Mouse (Mus musculus): ENCODE data around the gene Smdt1.

The Smdt1 gene
- long read RNA-seq, experiment 1, transcript Smdt1-204 (3 exons, 597 nt) = minor isoform, 20 of 236 reads
- long read RNA-seq, experiment 1, transcript Smdt1-201 (3 exons, 705 nt) = major isoform, 210 of 236 reads
- long read RNA-seq, experiment 1, partial matches to known transcripts = 0 of 236 reads
- long read RNA-seq, experiment 1, other reads (novel, unspliced or antisense) = 4 of 236 reads
- long read RNA-seq, experiment 2, transcript Smdt1-204 (3 exons, 597 nt) = minor isoform, 19 of 246 reads
- long read RNA-seq, experiment 2, transcript Smdt1-201 (3 exons, 705 nt) = major isoform, 220 of 246 reads
- long read RNA-seq, experiment 2, partial matches to known transcripts = 2 of 246 reads
- long read RNA-seq, experiment 2, other reads (novel, unspliced or antisense) = 4 of 246 reads

DNA sequence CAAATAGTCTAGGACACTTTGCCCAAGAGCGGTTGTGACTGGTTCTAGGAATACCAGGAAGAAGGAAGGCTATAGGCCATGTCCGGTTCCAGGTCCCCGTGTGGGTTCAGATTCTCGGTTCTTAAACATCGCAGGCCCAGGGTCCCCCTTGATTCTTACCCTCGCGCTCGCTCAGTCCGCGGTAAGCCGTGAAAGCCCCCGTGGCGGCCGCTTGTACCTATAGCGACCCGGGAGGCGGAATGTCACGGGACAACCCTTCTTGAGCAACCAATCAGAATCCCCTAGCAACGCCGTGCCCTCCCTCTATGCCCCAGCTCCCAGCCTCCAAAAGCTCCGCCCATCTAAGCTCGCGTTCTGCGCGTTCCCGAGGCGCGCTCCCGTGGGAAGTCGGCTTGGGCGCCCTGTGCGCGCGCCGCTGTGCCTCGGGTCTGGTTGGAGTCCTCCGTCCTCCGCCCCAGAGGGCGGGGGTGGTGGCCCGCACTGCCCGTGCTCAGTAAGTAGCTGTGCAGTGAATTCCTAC, at the start of gene Smdt1, which contains the start of the genes Naga and Pheta2:
TSS of gene Smdt1 (plus strand) at position 367 of the 520 bp plus-strand sequence.
TSS of gene Naga (minus strand) at position 333 of the 520 bp plus-strand sequence.
TSS of gene Pheta2 (plus strand) at position 350 of the 520 bp plus-strand sequence.
- intact Hi-C loops (cut with DNase I) = no loop called here

DNA sequence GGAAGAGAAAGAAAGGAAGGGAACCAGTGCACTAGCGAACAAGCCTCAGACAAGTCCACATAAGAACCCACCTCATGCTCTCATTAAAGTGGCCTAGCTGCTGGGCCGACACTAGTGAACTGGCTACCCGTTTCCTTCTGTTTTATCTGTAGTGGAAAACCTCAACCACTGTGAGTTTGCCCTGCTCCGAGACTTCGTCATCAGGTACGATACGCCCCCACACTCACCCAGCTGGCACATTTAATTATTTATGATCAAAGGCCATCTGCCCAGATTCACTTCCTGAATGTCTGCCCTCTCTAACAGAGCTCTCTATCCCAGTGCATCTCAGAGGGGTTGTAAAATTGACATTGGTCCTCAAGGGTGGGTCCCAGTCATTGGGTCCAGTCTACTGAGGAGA, 48.5 kb upstream of the Smdt1 start:
- intact Hi-C loops (cut with DNase I) = no loop called here

DNA sequence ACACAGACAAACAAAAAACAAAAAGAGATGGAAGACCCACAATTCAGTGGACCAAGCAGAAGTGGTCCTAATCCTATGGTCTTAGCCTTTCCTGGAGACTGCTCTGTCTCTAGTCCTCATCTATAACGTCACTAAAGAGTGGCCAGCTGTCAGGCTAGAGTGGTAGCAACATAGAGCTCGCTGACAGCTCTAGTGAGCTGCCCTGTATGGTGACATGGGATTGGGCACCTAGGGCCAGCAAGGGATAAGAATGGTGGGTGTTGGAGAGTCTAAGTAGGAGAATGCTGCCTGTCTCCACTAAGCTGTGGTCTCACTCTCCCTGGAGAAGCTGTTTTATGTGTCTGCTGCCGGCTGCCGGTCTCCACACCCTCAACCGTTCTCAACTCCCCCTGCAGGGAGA, 45.9 kb upstream of the Smdt1 start:
- intact Hi-C loops (cut with DNase I) = no loop called here

DNA sequence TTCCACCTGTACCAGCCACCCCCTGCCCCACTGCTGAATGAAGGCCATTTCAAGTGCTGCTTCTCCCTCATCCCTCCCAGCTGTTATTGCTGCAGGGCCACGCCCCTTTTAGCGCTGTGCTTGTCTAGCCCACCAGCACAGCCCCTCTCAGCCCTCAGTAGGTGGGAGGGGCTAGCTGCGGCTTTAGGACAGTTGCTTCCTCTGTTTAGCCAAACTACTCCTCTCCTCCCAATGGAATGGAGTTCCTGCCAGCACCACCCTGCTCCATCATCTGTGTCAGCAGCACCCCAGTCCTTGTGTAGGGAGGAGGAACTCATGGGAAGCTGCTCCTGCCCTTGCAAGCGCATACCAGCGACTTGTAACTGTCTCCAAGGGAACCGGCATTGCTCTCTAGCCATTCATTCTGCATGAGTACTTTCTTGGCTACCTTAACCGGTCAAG, 45.5 kb upstream of the Smdt1 start:
- intact Hi-C loops (cut with DNase I) = no loop called here

DNA sequence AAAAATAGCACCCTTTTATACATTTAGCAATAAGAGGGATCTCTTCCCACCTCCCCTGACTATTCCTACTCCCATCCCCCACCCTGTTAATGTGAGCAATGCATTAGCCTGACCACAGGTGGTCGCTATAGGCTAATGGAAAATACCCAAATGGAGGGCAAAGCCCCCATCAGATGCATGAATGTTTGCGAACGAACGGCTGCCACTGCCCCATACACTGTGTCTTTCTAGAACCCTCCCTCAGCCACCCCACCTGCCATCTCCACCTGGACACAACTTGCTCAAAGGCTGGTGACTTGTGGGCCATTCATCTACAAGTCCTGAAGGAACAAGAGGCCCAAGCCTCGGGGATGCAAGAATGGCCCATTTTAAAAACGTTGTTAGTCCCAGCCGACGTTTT, 44.7 kb upstream of the Smdt1 start:
- intact Hi-C loops (cut with DNase I) = no loop called here

DNA sequence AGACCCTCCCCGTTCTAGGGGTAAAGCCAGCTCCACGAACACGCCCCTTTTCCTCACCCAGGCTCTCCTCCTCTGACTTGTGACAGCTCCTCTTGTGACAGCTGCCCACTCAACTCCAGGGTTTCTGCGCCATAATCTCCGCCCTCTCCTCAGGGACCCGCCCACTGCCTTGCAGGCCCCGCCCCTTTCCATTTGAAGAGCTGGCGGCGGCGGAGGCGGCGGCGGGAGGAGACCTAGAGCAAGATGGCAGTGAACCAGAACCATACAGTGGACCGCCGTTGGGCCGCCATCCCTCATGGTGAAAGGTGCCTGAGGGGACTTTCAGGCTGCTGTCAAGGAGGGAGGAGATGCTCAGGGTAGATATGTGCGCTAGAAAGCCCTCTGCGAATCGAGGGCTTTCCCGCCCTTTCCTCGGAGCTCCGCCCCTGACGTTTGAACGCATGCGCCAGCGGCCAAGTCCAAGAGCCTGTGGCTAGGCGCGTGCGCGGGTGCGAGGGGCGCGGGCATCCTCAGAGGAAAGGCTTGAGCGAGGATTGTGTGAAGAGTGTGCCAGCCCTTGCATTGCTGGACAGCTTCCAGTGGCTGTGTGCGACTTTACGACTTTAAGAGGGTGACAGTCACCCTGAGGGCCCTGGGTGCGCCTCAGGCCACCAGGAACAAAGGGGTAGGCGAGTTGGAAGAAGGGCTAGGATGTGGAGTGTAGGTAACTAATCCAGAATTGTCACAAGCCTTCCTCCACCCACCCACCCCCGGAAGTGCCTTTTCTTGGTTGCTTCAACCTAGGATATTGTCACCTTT, 39.8 kb upstream of the Smdt1 start, which contains the start of gene Wbp2nl:
TSS of gene Wbp2nl (plus strand) at position 191 of the 798 bp plus-strand sequence.
- intact Hi-C loops (cut with DNase I) = no loop called here

DNA sequence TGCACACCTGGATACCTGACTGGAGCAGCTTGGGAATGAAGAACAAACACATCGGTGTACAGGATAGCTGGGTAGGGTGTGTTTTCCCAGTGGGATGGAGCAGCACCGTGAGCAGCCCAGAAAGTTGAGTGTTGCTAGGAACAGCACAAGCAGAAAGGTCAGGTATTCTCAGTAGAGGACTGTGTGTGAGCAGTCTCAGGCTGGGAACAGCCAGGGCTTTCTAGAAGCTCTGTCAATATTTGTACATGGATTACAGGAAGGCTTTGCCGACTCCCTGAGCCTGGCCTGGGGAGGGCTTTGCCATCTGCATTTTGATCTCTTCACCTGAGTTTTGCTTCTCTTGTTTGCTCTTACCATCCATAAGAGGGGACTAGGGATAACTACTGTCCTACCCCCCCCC, 31.7 kb upstream of the Smdt1 start:
- intact Hi-C loops (cut with DNase I) = no loop called here

DNA sequence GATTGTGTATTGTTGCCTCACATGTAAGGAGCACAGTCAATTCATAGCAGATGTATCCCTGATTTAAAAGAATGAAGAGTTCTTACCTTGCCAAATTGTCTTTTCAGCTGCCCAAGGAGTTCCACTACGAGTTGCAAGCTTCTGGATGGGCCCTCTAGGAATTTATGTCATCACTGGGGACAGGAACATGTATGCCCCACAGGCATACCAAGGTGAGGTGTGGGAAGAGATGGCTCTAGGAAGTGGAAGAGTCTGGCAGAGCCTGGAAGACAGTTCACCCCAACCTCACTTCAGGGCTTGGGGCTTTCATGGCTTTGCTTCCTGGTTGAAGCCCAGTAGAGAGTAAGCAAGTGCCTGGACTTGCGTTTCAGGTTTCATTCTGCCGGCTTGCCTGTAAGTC, 30.3 kb upstream of the Smdt1 start:
- intact Hi-C loops (cut with DNase I) = no loop called here

DNA sequence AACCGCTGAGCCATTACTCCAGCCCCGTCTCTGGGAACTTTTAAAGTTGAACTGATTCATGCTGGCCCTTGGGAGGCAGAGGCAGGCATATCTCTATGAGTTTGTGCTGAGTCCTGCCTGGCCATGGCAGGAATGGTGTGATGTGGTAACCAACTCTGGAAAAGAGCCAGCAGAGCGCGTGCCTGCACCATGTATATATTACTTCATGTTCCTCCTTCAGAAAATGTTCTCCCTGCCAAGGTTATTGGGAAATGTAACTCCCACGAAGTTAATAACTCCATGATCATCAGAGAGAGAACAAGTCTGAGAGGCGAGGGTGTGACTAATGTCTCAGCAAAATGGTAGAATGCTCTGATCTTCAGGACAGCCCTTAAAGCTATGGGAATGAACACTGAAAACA, 20.9 kb upstream of the Smdt1 start:
- intact Hi-C loops (cut with DNase I) = loop anchor here (10.0 kb wide), 1 partner anchor 247 kb away; no protein-coding TSS in a partner anchor

DNA sequence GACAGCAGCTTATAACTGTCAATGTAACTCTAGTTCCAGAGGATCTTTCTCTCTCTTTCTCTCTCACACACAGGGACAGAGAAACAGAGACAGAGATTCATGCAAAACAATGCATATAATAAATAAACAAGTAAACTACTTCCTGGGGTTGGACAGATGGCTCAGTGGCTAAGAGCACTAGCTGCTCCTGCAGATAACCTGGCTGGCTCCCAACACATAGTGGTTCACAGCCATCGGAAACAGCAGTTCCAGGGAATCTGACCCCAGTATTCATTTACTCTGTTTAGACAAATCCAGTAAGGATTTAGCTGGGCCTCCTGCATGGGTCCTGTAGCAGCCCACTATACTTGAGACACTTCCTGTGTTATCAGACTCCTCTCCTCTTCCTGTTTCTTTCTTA, 19.1 kb upstream of the Smdt1 start:
- intact Hi-C loops (cut with DNase I) = loop anchor here (10.0 kb wide), 1 partner anchor 245 kb away; no protein-coding TSS in a partner anchor

DNA sequence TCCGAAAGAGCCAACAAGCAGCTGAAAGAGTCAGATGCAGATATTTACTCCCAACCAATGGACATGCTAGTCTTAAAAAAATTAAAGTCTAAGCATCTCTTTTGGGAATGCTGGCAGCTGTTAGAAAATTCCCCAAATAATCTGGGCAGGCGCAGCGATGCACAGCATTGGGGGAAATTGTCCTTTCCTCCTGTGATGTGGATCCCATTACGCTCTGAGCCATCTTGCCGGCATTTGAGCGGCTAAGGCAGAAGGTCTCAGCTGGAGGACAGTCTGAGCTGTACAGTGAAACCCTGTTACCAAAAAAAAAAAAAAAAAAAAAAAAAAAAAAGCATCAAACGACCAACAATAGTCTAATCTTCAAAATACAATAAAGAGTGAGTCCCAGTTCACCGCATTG, 16.6 kb upstream of the Smdt1 start:
- intact Hi-C loops (cut with DNase I) = no loop called here

DNA sequence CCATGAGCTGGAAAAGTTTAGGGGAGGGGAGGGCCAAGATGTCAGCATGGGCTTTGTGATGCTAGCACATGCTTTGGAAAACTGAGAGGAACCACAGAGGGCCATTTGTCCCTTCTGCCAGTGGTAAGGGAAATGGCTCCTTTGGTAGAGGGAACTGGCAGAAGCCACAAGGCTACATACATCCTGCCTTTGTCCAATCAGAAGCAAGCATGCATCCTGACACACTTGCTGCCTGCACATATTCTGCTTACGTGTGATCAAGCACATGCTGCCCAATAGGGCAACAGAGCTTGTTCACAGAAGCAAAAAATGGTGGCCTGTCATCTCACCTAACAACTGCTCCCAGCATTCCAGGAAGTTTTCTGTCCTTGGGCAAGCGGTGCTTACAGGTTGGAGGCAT, 13.4 kb upstream of the Smdt1 start:
- intact Hi-C loops (cut with DNase I) = no loop called here

DNA sequence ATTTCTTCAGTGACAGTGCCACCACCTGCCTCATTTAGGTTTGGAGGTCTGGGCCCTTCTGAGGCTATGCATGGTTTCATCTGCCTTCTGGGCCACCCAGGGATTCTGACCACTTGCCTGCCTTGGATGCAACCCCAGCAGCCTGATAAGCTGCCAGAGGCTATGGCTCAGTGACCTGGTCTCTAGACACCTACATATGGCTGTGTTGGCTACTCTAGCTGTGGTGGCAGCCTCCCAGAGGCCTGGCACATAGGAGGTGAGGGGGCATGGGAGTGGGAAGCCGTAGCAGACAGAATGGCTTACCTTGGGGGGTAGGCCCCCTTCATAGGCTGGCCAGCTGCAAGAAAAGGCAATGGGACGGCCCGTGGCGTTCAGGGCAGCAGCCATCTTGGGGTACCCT, 3.6 kb upstream of the Smdt1 start:
- intact Hi-C loops (cut with DNase I) = no loop called here

DNA sequence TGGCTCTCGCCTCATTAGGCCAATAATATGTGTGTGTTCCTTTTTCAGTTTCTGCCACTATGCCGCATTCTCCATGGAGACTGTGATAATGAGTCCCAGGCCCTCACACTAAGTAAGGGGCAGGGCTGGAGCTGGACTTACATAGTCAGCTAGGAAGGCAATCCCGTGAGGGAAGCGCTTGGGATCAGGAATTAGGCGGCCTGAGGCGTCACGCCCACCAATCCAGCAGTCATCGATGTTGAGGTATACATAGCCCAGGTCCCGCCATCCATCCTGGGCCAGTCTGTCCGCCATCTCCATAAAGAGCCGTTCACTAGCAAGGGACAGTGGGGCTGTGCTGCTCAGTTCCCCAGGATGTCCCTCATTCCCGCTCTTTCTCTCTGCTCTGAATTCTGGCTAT, 2.1 kb upstream of the Smdt1 start:
- intact Hi-C loops (cut with DNase I) = no loop called here

DNA sequence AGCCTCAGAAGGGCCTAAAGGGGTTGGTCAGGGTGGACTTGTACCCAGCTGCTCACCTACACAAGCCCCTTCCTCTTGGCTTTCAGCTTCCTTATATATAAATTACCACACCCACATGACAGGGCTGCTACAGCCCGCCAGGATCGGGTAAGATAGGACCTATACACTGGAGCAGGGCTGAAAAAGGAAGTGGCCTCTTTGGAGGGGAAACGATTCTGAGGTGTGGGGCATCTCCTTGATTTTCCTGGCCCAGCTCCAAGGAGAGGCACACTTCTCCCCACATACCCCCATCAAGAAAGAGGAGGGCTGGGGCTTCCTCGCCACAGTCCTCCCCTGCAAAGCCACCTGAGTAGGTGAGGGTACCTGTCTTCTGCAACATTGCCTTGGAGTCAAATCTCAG, 884 bp upstream of the Smdt1 start:
- intact Hi-C loops (cut with DNase I) = no loop called here

DNA sequence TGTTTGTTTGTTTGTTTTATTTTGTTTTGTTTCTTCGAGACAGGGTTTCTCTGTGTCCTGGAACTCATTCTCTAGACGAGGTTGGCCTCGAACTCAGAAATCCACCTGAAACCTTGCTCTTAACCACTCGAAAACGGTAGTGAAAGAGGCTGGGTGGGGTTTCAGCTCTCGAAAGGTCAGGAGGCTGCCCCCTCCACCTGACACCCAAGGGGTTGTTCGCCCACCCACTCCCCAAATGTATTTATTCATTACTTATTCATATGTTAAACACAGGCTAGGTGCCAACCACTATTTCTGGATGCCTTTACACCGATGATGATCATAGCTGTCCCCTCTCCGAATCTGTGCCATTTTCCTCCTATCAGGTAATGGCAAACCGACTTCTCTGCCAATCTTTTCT, 391 bp downstream of the Smdt1 start:
- intact Hi-C loops (cut with DNase I) = no loop called here

DNA sequence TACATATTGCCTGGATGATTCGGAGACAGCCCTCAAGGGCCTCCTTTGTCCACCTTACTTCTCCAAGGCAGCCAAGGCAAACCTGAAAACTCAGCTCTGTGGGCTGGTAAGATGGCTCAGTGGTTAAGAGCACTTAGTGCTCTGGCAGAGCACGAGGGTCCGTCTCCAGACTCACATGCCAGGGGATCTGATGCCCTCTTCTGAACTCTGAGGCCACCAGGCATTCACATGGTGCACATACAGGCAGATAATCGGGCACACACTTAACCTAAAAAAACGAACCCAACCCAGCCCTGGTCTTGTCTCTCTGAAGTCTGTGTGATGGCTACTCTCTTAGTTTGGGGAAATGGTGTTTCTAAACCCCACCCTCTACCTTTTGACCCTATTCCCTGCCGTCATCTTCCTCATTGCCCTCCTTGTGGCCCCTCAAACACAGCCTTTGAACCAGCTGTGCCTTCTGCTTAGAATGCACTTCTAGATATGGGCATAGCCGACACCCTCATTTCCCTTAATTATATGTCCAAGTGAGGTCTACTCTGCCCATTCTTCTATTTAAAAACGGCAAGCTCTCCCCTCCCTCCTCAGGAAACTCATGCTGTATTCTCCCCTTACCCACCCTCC, 985 bp downstream of the Smdt1 start:
- intact Hi-C loops (cut with DNase I) = no loop called here

DNA sequence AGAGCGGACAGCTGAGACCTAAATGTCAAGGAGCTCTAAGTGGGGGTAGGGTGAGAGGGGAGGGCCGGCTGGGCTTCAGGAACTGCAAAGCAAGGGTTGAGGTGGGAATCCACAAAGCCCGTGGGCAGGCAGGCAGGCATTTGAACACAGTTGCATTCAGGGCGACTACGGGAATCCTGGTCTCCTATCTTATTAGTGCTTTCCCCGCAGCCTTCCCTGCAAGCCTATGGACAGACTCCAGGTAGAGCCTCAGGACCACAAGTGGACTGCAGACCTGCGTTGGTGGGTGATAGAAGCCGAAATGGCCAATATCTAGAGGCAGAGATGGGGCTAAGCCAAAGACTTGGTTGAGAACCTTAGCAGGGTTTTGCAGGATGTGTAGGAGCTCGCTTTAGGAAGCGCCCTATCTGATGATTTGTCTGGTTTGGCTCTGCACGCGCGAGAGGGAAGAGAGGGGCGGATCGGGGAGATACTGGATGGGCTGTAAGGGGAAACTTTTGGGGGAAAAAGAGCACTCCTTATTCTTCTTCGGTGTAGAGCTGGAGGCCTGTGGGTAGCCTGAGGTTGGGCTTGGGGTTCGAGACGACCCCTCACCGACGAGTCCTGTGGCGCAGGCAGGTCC, 1.8 kb downstream of the Smdt1 start:
- intact Hi-C loops (cut with DNase I) = no loop called here

DNA sequence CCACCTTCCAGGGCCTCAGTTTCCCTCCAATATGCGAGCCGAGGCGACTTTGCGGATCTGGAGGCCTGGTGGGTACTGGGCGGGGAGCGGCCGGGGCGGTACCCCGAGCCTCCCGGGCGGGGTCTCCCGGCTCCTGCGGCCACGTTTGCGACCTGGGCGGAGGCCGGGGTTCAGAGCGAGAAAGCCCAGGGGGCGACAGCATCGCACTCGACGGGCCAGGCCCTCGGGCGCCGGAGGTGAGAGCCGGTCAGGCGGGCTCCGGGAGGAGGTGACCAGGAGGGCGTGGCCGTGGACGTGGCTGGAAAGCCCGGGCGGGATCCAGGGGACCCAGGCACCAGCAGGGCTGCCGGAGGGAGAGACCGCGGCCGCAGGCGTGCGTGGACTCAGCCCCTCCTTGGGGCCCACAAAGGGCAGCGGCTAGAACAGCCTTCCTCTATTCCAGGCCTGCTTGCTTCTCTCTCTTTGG, 2.3 kb downstream of the Smdt1 start:
- intact Hi-C loops (cut with DNase I) = no loop called here

DNA sequence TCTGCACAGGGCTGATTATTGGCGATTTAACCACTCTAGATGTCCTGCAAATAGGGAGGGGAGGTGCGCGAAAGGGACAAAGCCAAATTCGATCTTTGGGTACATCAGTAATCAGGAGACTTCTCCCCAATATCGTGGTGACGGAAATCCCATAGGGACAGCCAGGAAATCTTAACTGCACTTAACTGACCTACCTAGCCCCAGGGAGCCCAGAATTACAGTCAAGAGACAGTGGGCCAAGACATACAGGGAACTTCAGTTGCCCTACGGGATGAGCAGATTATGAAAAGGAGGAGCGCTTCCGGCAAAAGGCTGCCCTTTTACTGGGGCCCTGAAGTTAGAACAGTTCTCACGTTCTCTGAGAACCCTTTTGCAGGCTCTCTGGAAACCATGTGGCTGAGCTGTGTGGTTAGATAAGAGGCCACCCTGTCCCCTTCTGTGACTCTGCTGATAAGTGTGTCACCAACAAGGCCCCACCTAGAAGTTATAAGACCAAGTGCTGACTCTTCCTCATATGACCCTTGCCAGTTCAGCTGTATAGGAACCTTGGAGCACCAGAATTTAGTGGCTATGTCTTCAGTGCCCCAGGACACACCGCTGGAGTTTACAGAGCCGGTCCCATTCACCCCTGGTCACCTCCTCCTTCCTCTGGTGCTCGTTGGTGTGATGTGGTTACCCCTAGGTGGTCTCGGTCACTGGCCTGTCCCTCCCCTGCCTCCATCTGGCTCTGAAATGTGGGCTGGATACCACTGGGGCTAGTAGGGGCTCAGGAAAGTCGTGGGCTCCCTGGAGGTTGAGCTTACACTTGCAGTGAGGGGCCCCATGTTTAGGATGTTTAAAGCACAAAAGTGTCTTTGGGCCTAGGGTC, 3.1 kb downstream of the Smdt1 start:
- intact Hi-C loops (cut with DNase I) = no loop called here

Measured in adrenal gland (tissue).